Mouse (Mus musculus) c-Kit-positive CD71-positive TER-119-positive erythroid progenitor cells, embryonic 14.5 days (primary cell): ENCODE measurements around the gene Mob2.

Experiments
- DNase-seq: peaks from one replicate; pipeline ENCODE4 v3.0.0-alpha.2; 2013; ENCODE audit warnings: low spot score

Gene Mob2

GRCm38 (mm10) chr7:142020827-142021226 is 40.0 kb downstream of the Mob2 start:
- DNase-seq: no peak

GRCm38 (mm10) chr7:142019699-142020098 is 41.2 kb downstream of the Mob2 start:
- DNase-seq: peak; percentile 31

GRCm38 (mm10) chr7:142016562-142016961 is 44.3 kb downstream of the Mob2 start:
- DNase-seq: peak; percentile 28

GRCm38 (mm10) chr7:142001597-142002340 is 59.1 kb downstream of the Mob2 start:
- DNase-seq: no peak

- DNase-seq: no peak
Observed at GRCm38 (mm10) chr7:142000661-142001060, 60.2 kb downstream of the Mob2 start.

GRCm38 (mm10) chr7:141994121-141994520 is 66.7 kb downstream of the Mob2 start:
- DNase-seq: no peak

- no peak for DNase-seq
Observed at GRCm38 (mm10) chr7:141991183-141991582, 69.7 kb downstream of the Mob2 start.

- no peak for DNase-seq
Observed at GRCm38 (mm10) chr7:141988314-141988806, 72.5 kb downstream of the Mob2 start.

- no peak for DNase-seq
Observed at GRCm38 (mm10) chr7:141981237-141981636, 79.6 kb downstream of the Mob2 start.

GRCm38 (mm10) chr7:141979247-141979646 is 81.6 kb downstream of the Mob2 start:
- DNase-seq: no peak

GRCm38 (mm10) chr7:141978003-141978402 is 82.9 kb downstream of the Mob2 start:
- no peak for DNase-seq

GRCm38 (mm10) chr7:141972831-141973619 is 87.8 kb downstream of the Mob2 start:
- DNase-seq: peak; percentile 19

GRCm38 (mm10) chr7:141966281-141966680 is 94.6 kb downstream of the Mob2 start:
- no peak for DNase-seq

- no peak for DNase-seq
Observed at GRCm38 (mm10) chr7:141962521-141962920, 98.3 kb downstream of the Mob2 start.

- DNase-seq: no peak
Observed at GRCm38 (mm10) chr7:141961491-141961890, 99.4 kb downstream of the Mob2 start.

GRCm38 (mm10) chr7:141960926-141961325 is 99.9 kb downstream of the Mob2 start:
- DNase-seq: no peak

- no peak for DNase-seq
Observed at GRCm38 (mm10) chr7:141959133-141959532, 101.7 kb downstream of the Mob2 start.
